Mouse (Mus musculus) G1E (cell line): ENCODE data around the gene Ntng1.

Experiments used
- CTCF ChIP-seq: IDR thresholded peaks from 2 replicates; pipeline ENCODE4 v1.5.1; 2012; ENCODE audit warnings: low read depth, low read length, inconsistent platforms, mixed read lengths
- GATA1 ChIP-seq: IDR thresholded peaks from 2 replicates; pipeline ENCODE4 v1.6.1; 2012; ENCODE audit warnings: borderline replicate concordance, low read length, inconsistent platforms, mixed read lengths
- POLR2AphosphoS5 ChIP-seq: IDR thresholded peaks from 2 replicates; pipeline ENCODE4 v1.6.1; 2012; ENCODE audit warnings: low read depth, low read length, inconsistent platforms; ENCODE audit not compliant: insufficient replicate concordance
- TAL1 ChIP-seq: conservative IDR thresholded peaks from 2 replicates; pipeline ENCODE4 v1.6.1; 2012; ENCODE audit warnings: low read depth, low read length, inconsistent platforms, mixed read lengths

- TF ChIP-seq CTCF, result no peak
- TF ChIP-seq GATA1, result no peak
- TF ChIP-seq POLR2AphosphoS5, result no peak
- TF ChIP-seq TAL1, result no peak
Measured at GRCm38 (mm10) chr3:109822803-109823474, 320.9 kb downstream of the Ntng1 start.
